Mouse (Mus musculus) retina, postnatal 1 day (tissue): ENCODE measurements around the gene Xrcc3.

Experiments used
- DNase-seq: peaks from one replicate; pipeline ENCODE4 v3.0.0-alpha.2; 2012

The Xrcc3 gene

DNA sequence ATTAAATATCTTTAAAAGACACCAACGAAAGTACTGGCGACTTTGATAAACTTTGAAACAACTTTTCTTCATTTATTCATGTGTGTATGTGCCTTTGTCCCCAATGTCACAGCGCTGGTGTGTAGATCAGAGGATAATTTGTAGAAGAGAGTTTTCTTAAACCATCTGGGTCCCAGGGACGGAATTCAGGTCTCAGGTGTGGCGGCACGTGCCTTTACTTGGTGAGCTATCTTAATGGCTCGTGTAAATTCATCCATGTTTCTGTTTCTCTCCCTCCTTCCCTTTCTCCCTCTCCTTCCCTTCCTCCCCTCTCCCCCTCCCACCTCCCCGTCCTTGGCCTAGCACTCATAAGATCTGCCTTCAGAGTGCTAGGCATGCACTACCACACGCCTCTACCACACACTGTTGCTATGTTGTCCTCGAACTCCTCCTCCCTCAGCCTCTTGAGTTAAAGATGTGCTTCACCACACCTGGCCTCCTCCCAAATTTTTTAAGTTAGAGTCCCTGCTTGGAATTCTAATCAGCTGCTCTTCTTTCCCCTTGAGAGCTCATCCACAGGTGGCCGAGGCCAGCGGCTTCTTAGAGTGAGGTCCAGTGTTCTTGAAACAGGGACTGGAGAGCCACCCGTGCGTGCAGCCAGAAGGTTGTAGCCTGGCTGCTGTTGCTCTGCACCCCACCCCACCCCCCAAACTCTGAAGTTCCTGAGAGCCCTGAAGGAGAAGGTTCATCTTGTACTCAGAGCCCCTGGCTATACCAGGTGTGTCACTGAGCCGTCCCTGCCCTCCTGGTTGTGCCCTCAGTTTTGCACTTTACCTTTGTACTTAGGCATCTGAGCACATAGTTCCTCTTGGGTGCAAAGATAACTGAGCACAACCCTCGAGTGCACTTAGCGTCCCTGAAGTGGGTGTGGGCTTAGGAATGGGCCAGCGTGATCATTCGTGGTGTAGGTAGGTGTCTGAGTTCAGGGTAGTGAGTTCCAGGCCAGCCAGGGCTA, 1.4 kb upstream of the Xrcc3 start:
- DNase-seq = peak; percentile 29

DNA sequence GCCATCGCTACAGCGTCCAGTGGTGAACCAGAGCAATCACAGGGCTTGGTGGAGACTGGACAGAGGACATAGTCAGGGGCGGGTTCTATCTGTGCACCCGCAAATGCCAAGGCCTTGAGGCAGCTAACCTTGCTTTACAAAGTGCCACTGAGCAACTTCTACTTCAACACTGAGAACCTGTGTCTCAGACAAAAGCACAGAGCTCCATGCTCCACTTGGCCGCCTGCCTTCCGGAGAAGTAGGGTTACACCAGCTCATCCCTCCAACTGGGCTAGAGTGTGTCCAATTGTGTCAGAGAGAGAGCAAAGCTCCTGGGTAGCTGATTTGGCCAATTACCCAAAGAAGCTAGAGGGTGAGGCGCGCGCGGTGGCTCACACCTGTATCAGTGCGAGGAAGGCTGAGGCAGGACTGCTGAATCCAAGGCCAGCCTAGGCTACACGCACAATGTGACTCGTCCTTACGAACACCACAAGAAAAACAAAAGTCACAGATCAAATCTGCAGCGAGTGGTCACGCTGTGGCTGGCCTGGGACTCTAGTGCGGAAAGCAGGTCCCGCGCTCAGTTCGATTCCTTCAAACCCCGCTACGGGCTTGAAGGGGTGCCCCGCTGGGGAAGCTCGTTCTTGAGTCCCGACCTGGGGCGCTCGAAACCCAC, 435 bp downstream of the Xrcc3 start:
- no peak for DNase-seq

DNA sequence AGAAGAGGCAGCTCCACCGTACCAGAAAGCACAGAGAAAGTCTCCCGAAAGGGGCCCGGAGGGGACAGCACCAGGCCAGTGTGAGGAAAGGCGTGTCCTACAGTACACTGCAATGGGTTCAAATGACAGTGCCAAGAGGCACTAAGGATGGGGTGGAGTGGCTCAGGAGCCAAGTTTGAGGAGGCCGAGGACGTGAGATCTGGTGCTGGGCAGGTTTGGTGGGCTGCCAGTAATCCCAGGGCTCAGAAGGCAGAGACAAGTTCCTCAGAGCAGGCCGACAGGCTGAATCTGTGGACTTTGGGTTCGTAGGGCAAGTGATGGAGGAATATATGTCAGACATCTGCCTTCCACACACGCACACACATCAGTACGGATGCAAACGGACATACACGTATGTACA, 1.1 kb downstream of the Xrcc3 start:
- no peak for DNase-seq

DNA sequence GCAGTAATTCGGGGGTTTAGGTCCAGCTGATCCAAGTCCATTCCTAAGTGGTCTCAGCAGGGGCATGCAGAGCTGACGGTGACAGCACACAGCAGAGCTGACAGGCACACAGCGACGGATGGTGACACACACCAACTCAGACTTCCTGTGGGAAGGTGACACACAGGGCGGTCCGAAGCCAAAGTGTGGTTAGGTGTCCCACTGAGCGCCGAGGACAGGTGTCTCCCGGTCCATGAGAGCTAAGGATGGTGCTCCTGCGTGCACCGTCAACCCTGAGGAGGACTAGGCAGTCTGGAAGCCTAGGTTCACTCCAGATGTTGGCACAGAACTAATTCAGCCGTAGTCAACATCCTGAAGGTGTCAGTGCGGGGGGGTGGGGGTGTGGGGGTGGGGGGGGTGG, 1.6 kb downstream of the Xrcc3 start:
- DNase-seq = no peak

DNA sequence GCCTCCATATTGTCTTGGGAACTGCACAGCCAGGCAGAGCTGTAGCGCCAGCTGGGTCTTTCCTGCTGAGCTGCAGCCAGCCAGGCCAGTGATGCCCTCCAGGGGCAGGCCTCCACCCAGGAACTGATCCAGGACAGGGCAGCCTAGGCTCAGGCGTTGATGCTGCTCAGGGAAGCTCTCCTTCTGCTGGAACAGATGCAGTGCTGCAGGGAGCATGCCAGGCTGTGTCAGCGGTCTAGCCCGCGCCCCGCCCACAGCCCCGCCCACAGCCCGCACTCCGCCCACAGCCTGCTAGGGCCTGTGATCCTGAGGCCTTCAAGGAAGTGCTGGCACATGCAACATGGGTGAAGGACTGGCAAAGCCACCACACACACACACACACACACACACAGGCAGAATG, 3.9 kb downstream of the Xrcc3 start:
- DNase-seq = peak; percentile 93

DNA sequence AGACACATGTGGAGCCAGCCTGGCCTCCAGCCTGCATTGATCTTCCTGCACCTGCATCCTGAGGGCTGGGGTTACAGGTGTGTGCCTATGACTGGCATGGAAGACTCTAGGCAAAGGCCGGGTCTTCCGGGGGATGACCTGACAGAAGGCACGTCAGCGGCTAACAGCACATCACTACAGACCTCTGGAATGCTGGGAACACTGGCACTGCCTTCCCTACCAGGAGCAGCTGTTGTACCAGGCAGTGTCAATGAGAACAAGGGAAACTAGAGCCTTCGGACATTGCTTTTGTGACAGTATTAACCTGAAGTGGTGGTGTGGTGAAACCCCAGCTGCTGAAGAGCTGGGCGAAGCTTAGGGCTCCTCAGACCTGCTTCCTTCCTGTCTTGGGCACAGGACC, 4.9 kb downstream of the Xrcc3 start:
- DNase-seq = no peak

DNA sequence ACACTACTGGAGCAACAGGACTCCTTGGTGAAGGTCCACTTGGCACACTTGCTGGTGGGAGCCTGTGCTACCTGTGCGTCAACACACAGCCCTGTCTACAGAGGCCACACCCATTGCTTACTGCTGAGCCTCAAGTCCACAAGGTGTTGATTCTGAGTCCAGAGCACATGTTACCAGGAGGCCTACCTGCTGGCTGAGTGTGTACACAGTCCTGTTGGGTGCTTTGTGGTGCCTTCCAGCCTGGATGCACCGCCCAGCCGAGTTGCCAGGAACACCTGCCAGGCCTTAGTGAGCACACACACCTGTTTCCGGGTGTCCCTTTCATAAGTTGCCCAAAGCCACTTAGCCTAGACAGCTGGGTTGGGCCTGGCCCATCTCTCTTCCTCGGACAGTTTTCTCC, 10.1 kb downstream of the Xrcc3 start:
- no peak for DNase-seq

DNA sequence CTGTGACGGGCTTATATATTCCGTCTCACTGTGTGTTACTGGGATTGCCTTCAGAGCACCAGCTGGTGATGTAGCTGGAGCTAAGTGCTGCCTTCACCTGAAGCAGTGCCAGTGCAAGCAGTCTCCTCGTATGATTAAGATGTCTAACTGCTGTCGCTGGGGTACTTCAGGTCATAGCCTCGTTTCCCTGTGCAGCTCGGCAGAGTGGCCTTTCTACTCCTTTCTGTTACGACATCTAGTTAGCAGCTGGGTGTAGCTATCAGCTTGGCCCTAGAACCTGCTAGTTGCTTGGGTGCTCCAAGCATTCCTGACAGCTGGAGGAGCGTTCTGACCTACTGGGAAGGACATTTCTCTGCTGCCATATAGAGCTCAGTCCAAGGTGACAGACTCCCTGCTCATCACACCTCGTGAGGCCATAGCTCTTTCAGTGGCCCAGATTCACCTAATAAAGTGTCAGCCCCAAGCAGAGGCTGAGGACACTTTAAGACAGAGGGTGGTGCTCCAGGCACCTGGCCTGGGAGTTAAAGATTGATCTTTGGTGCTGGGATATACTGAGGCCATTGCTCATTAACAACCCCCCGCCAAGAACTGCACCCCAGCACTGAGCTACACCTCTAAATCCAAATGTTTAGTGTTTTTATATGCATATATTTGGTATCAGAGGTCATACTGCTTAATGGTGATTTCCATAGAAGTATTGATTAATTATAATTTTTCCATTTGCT, 13.1 kb downstream of the Xrcc3 start:
- no peak for DNase-seq

DNA sequence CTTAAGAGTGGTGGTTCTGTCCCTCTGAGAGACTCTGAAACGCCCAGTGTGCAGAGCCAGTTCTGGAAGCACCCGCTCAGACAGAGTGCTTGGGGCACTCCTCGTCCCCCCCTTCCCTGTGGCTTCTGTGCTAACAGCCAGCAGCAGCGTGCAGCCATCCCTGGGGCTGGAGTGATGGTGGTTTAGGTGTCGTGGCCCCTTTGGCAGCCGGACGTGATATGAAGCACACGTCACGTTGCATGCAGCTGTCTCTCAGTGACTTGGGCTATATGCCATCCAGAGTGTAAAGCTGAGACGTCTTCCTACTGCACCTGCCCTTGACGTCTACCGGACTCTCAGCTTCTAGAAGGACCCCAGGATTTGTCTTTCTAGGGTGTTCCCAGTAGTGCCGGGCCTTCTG, 15.2 kb downstream of the Xrcc3 start:
- DNase-seq = no peak

DNA sequence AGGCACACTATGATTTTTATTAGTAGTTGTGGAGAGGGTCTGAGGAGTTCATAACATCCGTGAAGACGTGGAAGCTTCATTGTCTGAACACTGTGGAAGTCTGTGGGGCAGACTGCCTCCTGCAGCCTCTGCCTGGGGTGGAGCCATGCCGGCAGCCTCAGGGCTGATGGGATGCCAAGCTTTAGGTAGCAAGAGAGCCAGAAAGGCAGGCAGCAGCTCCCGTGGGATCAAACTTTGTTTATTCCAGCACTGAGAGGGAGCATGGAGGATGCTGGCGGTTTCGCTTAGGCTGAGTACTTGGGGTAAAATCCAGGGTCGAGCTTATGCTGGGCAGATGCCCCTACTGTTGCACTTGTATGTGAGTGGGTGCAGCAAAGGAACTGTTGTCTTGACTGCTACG, 16.4 kb downstream of the Xrcc3 start:
- no peak for DNase-seq

DNA sequence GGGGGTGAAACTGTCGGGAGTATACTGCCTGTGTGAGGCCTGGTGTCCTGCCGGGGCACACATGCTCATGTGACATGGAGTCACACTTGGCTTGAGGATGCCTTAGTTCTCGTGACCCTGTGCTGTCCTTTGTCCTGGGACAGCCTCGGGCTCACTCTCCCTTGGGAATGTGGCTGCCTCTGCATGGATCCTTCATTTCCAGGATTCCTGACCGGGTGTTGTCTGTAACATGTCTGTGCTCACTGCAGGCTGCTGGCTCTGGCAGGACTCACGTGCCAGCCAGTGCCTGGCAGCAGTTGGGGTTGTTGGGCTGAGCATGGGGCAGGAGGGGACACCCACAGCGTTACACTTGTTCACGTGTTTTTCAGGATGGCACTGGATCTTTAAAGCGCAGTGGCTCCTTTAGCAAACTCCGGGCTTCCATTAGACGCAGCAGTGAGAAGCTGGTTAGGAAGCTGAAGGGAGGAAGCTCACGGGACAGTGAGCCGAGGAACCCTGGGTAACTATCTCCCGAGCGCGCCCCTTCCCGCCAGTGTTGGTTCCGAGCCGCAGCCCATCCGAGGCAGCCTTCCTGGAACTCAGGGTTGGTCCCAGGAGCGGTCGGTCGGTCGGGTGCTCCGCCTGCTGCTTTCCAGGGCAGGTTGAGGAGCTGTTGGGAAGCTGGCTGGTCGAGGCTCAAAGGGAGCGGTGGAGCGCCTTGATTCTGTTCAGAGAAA, 18.3 kb downstream of the Xrcc3 start:
- DNase-seq = no peak

DNA sequence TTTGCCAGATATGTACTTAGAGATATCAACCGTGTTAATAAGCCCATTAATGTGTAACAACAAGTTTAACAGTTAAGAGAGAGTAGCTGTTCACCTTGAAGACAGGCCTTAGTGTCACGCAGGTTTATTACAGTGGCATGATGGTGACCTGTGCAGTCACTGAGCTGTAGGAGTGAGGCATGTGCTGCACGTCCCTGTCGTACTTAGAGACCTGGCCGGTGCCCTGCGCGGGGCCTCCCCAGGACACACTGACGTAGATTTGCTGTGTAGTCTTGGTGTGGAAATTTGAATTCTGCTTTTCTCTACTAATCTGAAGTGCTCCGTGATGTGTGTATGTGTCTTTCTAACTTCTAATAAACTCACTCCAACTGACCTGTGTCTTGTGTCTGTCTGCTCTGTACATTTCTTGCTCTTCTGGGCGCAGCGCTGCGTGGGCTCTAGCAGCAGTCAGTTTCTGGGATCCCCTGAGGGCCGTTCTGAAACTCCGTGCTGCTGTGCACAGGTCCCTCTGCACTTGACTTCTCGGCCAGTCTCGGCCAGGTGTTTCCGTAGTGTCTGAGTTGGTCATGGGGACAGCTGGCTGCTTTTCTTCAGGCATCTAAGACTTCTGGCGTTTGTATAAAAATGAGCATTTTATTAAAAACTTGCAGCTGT, 19.0 kb downstream of the Xrcc3 start:
- no peak for DNase-seq

DNA sequence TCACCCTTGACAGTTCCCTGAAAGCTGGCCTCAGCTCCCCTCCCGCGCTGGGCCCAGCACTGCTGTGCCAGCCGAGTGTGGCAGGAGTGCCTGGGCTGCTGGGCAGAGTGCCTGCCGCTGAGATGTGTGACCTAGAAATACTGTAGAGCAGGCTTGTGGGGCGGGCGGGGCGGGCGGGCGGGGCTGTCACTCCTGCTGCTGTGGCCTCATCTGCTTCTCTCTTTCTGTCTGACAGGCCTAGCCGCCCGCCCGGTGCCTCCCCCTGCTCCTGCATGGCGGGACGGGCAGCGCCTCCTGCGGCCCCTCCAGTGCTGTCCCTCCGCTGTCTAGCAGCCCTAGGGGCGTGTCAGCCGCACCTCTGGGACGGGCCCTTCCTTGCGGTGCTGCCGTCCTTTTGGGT, 19.6 kb downstream of the Xrcc3 start:
- peak; percentile 14 for DNase-seq

DNA sequence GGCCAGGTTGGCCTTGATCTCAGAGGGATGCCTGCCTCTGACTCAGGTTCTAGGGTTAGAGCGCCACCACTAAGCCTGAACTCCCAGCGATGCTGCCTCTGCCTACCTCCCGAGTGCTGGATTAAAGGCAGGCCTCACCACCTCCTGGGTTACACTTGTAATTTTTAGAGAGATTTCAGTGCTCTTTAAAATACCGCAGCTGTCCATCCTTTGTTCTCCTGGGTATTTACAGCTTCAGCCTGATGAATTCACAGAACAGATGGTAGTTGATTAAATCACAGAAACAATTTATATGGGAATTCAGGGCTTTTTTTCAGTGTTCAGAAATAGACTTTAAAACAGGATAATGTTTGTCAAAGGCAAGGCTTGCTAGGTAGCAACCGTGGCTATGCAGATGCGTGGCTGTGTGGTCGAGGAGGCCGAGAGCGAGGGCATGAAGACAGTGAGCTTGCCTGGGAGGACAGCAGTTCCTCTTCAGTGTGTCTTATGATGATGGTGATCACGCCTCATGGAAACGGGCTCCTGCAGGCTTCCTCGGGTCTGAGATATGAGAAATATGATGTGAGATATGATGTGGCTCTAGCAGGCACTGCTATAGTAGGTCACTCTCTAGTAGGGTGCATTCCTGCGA, 22.1 kb downstream of the Xrcc3 start:
- no peak for DNase-seq

DNA sequence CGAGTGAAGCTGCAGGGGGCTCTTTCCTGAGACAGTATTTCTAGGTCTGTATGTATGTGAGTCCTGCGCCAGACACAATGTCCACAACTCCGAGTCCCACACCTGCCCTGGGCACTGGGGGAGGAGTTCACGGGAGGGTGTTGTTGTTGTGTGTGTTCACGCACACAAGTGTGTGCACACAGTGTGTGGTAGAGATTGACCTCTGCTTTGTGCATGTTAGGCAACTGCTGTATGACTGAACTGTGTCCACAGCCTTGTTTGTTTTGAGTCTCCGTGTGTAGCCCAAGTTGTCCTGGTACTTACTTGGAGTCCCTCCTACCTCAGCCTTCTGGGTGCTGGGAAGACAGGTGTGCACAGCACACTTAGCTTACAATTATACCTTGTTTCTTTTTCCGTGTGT, 23.0 kb downstream of the Xrcc3 start:
- DNase-seq = no peak

DNA sequence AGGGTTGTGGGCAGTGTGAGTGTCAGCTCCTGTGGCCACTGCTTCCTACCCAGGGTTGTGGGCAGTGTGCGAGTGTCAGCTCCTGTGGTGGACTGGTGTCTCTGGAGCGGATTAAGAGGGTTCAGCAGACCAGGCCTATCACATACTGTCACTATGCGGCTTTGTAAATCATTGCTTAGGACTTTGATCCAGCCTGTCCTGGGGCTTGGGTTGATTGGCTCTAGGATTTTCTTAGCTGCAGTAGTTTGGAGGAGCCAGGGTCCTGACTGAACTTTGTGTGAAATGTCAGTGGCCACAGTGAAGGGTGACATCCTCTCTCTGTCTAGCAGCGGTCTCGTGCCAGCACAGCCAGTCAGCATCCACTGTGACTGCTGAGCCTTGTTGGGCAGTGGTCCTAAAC, 23.6 kb downstream of the Xrcc3 start:
- DNase-seq = no peak

DNA sequence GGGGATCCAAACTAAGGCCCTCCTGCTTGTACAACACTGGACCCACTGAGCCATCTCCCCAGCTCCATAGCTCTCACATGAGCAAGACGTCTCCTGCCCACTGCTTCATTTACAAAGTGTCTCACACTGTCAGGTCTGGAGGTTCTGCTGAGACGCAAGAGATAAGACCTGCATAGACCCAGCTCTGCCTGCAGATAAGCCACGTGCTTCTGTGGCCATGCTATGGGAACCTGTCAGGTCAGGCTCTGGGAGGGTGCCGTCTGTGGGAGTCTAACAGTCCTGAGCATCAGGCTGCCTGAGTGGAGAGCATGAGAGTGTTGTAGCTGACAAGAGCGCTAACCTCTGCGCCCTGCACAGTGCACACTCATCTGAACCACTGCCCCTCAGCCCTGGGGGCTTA, 26.7 kb downstream of the Xrcc3 start:
- no peak for DNase-seq

DNA sequence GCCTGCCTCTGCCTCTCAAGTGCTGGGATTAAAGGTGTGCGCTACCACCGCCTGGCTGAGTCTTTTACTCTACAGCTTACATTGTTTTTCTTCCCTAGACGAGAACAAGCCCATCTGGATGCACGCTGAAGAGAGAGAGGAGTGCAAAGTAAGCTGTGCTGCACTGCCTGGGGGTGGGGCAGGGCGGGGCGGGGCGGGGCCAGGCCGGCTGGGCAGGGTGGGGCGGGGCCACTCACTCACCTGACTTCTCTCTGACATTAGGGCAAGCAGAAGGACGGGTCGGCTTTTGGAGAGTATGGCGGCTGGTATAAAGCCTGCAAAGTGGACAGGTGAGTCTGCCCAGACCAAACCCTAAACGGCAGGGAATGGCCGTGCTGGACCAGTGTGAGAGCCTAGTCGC, 28.5 kb downstream of the Xrcc3 start:
- no peak for DNase-seq

DNA sequence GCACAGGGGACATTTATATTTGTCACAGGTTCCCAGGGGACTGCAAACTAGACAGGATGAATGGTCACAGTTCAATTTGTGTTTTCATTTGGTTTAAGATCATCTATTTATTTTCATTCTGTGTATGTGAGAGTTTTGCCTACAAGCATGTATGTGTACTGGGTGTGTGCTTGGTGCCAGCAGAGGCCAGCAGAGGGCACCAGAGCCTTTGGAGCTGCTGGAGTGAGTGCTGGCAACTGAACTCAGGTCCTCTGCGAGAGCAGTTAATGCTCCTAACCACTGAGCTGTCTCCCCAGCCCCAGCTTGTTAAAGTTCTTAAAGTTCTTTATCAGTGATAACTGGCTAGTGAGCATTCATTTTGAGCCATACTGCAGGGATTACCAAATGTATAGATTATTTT, 34.1 kb downstream of the Xrcc3 start:
- DNase-seq = no peak

DNA sequence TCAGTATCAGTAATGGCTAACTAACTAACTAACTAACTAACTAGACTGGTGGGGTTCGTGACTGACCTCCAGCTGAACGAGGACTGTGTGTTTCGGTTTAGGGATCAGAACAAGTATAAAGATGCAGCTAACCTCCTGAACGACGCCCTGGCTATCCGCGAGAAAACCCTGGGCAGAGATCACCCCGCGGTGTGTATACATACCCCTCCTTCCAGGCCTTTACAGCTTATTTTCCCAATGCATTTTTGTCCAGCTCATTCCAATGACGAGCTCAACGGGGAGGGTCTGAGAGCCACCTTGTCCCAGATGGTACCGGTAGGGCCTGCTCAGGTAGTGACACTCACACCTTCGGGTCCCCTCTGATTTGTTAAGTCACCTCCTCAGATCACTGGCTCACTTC, 35.8 kb downstream of the Xrcc3 start:
- no peak for DNase-seq

DNA sequence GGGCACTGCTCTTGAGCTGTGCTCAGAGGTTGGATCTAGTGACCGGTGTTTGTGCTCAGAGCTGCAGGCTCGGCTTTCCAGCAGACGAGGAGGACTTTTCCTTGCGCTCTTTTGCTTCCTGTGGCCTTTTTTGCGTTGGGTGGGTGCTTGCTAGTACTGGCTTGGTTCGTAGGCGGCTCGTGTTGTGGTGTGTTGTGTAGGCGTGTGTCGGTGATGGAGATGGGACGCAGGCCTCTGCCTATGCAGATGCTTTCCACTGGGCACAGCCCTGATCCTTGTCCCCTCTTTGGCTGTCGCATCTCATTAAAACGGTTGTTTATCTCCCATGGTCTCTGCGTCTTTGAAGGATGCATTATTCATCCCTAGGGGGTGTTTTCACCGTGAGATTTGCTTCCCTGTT, 38.8 kb downstream of the Xrcc3 start:
- peak; percentile 37 for DNase-seq

DNA sequence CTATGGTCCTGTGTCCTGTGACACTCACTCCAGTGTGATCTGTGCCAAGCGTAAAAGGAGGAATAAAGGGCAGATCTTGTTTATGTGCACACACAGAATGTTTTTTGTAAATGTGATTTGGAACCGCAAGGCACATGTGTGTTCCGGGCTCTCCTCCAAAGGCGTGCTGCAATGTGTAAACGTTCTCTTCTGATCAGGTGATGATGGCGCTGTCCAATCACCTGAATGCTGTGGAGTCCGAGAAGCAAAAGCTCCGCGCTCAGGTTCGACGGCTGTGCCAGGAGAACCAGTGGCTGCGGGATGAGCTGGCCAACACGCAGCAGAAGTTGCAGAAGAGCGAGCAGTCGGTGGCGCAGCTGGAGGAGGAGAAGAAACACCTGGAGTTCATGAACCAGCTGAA, 39.5 kb downstream of the Xrcc3 start:
- DNase-seq = no peak
